Mouse (Mus musculus) forebrain, embryonic 14.5 days (tissue): ENCODE data around the gene Megf8. TPM values are rescaled to one million over a fixed set of nuclear protein-coding genes. Genes with fewer than 3 reads are reported as not detected.
"Not testable (repeated sequence)": the region's sequence is repeated elsewhere in the genome, so short reads cannot be mapped to it uniquely, and the experiment has no call there.

Experiments
- ATAC-seq: fragments of 200-750 bp; cut with Nextera tagmentation; 2 replicates; pipeline ENCODE4 v1.8.0; 2017; ENCODE audit warnings: mild to moderate bottlenecking, moderate library complexity
- DNase-seq: peaks from one replicate; pipeline ENCODE4 v3.0.0-alpha.2; 2015; ENCODE audit warnings: low spot score
- H3K27ac ChIP-seq: fragments of 300-500 bp; sonication (generic); 2 replicates; pipeline ENCODE4 v1.5.1; 2014; ENCODE audit warnings: low read depth, mild to moderate bottlenecking, control low read depth, low read length, moderate library complexity
- H3K27me3 ChIP-seq: fragments of 300-500 bp; sonication (generic); replicated peaks from 2 replicates; pipeline ENCODE4 v1.6.1; 2014; ENCODE audit warnings: low read length, control low read depth, mixed read lengths; ENCODE audit not compliant: control insufficient read depth, insufficient read depth
- H3K36me3 ChIP-seq: fragments of 300-500 bp; sonication (generic); 2 replicates; pipeline ENCODE4 v1.6.1; 2014; ENCODE audit warnings: low read length, control low read depth; ENCODE audit not compliant: control insufficient read depth, insufficient read depth
- H3K4me1 ChIP-seq: fragments of 300-500 bp; sonication (generic); 2 replicates; pipeline ENCODE4 v1.6.1; 2014; ENCODE audit warnings: antibody characterized with exemption, low read length, control low read depth; ENCODE audit not compliant: control insufficient read depth, insufficient read depth
- H3K4me2 ChIP-seq: fragments of 300-500 bp; sonication (generic); 2 replicates; pipeline ENCODE4 v1.6.1; 2014; ENCODE audit warnings: mild to moderate bottlenecking, control low read depth, low read length
- H3K4me3 ChIP-seq: fragments of 300-500 bp; sonication (generic); 2 replicates; pipeline ENCODE4 v1.5.1; 2014; ENCODE audit warnings: low read depth, low read length, control low read depth
- H3K9ac ChIP-seq: fragments of 300-500 bp; sonication (generic); 2 replicates; pipeline ENCODE4 v1.6.1; 2014; ENCODE audit warnings: mild to moderate bottlenecking, low read length, control low read depth, moderate library complexity
- H3K9me3 ChIP-seq: fragments of 300-500 bp; sonication (generic); replicated peaks from 2 replicates; pipeline ENCODE4 v1.6.1; 2016; ENCODE audit warnings: low read length, control low read depth, mixed read lengths; ENCODE audit not compliant: control insufficient read depth
- WGBS: fragments of 180-500 bp; shearing (Covaris S2); extraction: QIAGEN DNeasy Blood & Tissue Kit; methylation state at CpG from one replicate; pipeline ENCODE4 v1.1.7; 2014; 5-methylcytosine and 5-hydroxymethylcytosine counted together
- polyA plus RNA-seq: library from polyadenylated mRNA; unstranded; fragments of >200 nt; fragmentation: Nextera tagmentation; extraction: Ambion mirVana; gene quantifications from 2 replicates; pipeline ENCODE4 v1.2.1, GENCODE M21; 2014

Megf8 gene
- polyA plus RNA-seq, 1 experiment from 2014 or later, result 13.3 TPM

- Histone ChIP-seq H3K27ac (no peak overlapping the region), H3K4me1 (peaks cover 14% of the 10 kb centered on the region), H3K9me3 (no peaks in the 10 kb centered on the region), H3K27me3 (peaks cover 43% of the 10 kb centered on the region), H3K4me2 (peak overlapping the region; percentile 72), H3K4me3 (peak overlapping the region; percentile 40), H3K36me3 (no peaks in the 10 kb centered on the region), H3K9ac (peak overlapping the region; percentile 58)
- ATAC-seq, result no peak
- DNase-seq, result no peak
- WGBS, result 2% methylated on average over 50 of the region's 51 CpGs
Observed at GRCm38 (mm10) chr7:25314606-25315305, 2.2 kb upstream of the Megf8 start.

- H3K27me3 ChIP-seq, result peaks cover 43% of the 10 kb centered on the region
- WGBS, result under 1% methylated on average over 62 of the region's 69 CpGs
Observed at GRCm38 (mm10) chr7:25315306-25316041, 1.5 kb upstream of the Megf8 start.

DNA sequence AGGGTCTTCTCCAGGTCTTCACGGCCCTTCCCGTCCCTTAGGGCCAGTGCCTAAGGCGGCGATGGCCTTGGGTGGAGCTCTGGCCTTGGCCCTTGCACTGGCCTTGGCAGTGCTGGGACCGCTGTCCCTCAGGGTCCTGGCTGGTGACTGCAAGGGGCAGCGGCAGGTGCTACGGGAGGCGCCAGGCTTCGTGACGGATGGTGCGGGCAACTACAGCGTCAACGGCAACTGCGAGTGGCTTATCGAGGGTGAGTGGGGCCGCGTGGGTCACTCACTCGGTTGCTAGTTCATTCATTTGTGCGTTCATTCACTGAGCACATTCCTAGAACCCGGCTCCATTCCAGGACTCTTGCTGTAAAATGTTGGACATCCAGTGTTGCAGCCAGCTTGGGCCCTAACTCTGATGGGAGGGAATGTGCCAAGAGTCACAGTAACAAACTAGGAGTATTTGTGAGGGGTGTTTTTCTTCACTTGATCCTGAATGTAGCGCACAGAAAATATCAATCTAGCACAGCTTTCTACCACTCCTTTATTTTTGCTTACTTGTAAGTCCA lies 559 bp downstream of the Megf8 start:
- H3K4me2 ChIP-seq, result peak overlapping the region; percentile 98
- ATAC-seq, result no peak
- peaks cover 14% of the 10 kb centered on the region for H3K4me1 ChIP-seq
- H3K9me3 ChIP-seq, result no peaks in the 10 kb centered on the region
- H3K9ac ChIP-seq, result peak overlapping the region; percentile 88
- WGBS, result 14% methylated on average over 21 of the region's 21 CpGs
- H3K27me3 ChIP-seq, result peaks cover 27% of the 10 kb centered on the region
- H3K36me3 ChIP-seq, result no peaks in the 10 kb centered on the region
- no peak for DNase-seq
- H3K27ac ChIP-seq, result peak overlapping the region; percentile 86
- H3K4me3 ChIP-seq, result peak overlapping the region; percentile 57

More at GRCm38 (mm10) chr7:25315306-25316041, 1.5 kb upstream of the Megf8 start:
- H3K36me3 ChIP-seq, result no peaks in the 10 kb centered on the region
- H3K9me3 ChIP-seq, result no peaks in the 10 kb centered on the region
- peak overlapping the region; percentile 72 for H3K4me2 ChIP-seq
- no peak overlapping the region for H3K27ac ChIP-seq
- no peak for DNase-seq
- H3K4me1 ChIP-seq, result peaks cover 14% of the 10 kb centered on the region
- peak overlapping the region; percentile 40 for H3K4me3 ChIP-seq
- no peak for ATAC-seq
- peak overlapping the region; percentile 58 for H3K9ac ChIP-seq

GRCm38 (mm10) chr7:25322058-25322484 lies 5.1 kb downstream of the Megf8 start:
- no peak overlapping the region for H3K4me3 ChIP-seq
- DNase-seq (peak; percentile 37), ATAC-seq (no peak)
- H3K9me3 ChIP-seq, result no peaks in the 10 kb centered on the region
- peak overlapping the region; percentile 17; the same call in 1 of the 2 replicates for H3K9ac ChIP-seq
- H3K36me3 ChIP-seq, result no peaks in the 10 kb centered on the region
- no peak overlapping the region; the same call in 1 of the 2 replicates for H3K27ac ChIP-seq
- H3K4me1 ChIP-seq, result peaks cover 9% of the 10 kb centered on the region; the same call in 1 of the 2 replicates
- WGBS, result 6% methylated on average over 6 of the region's 6 CpGs
- no peaks in the 10 kb centered on the region for H3K27me3 ChIP-seq
- 0 out of 2 replicates have a peak overlapping the region, but pooled peaks have one; percentile 14 for H3K4me2 ChIP-seq

DNA sequence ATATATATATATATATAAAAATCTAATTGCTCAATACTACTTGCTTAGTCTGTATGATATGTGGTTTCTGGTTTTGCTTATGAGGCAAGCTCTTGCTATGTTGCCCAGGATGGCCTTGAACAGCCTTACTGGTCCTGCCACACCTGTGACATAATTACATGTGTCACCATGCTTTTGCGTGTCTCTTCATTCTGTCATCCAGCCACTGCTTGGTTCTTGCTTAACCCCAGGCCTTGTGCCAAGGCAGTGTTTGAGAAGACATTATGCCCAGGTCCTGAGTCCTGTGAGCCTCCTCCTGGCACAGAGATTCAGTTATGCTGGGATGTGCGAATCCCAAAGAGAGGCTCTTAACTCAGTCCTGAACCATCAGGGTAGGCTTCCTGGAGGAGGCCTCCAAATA lies 6.3 kb downstream of the Megf8 start:
- no peak overlapping the region for H3K4me3 ChIP-seq
- H3K4me1 ChIP-seq, result no peaks in the 10 kb centered on the region; the same call in 1 of the 2 replicates
- H3K27me3 ChIP-seq, result no peaks in the 10 kb centered on the region
- H3K9me3 ChIP-seq, result no peaks in the 10 kb centered on the region
- peaks cover 8% of the 10 kb centered on the region; the same call in 1 of the 2 replicates for H3K36me3 ChIP-seq
- no peak for ATAC-seq
- H3K4me2 ChIP-seq, result no peak overlapping the region
- no peak for DNase-seq
- no peak overlapping the region for H3K9ac ChIP-seq
- H3K27ac ChIP-seq, result no peak overlapping the region
- 84% methylated on average over 2 of the region's 2 CpGs for WGBS

DNA sequence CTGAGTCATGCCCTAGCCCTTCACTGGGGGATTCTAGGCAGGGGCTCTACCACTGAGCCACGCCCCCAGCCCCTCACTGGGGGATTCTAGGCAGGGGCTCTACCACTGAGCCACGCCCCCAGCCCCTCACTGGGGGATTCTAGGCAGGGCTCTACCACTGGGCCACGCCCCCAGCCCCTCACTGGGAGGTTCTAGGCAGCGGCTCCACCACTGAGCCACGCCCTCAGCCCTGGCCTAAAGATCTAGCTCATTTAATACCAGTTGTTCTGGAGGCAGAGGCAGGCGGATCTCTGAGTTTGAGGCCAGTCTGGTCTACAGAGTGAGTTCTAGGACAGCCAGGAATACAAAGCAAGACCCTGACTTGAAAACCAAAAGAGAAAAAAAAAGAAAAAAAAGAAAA lies 8.5 kb downstream of the Megf8 start:
- H3K9me3 ChIP-seq, H3K4me3 ChIP-seq, H3K4me1 ChIP-seq, H3K27ac ChIP-seq, DNase-seq, ATAC-seq, H3K9ac ChIP-seq, H3K4me2 ChIP-seq, H3K27me3 ChIP-seq: not testable (repeated sequence)
- 87% methylated on average over 6 of the region's 6 CpGs for WGBS
- H3K36me3 ChIP-seq, result peaks cover 23% of the 10 kb centered on the region

DNA sequence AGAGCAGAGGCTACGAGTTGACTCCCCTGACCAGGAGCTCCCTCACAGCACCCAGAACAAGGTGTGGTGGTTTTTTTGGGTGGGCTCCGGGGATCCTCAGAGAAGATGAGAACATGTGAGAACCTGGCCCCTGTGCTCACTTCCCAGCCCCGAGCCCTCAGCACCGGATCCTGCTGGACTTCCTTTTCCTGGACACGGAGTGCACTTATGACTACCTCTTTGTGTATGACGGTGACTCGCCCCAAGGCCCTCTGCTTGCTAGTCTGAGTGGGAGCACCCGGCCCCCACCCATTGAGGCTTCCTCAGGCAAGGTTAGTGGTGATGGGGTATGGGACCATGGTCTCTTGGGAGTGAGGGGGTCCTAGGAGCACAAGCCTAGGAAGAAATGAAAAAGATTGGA lies 9.3 kb downstream of the Megf8 start:
- DNase-seq (no peak), ATAC-seq (no peak)
- Histone ChIP-seq H3K4me1 (no peaks in the 10 kb centered on the region; the same call in 1 of the 2 replicates), H3K36me3 (peaks cover 31% of the 10 kb centered on the region), H3K9ac (no peak overlapping the region), H3K4me2 (no peak overlapping the region), H3K27ac (no peak overlapping the region), H3K9me3 (no peaks in the 10 kb centered on the region), H3K27me3 (no peaks in the 10 kb centered on the region), H3K4me3 (no peak overlapping the region)
- WGBS, result 95% methylated on average over 8 of the region's 8 CpGs

DNA sequence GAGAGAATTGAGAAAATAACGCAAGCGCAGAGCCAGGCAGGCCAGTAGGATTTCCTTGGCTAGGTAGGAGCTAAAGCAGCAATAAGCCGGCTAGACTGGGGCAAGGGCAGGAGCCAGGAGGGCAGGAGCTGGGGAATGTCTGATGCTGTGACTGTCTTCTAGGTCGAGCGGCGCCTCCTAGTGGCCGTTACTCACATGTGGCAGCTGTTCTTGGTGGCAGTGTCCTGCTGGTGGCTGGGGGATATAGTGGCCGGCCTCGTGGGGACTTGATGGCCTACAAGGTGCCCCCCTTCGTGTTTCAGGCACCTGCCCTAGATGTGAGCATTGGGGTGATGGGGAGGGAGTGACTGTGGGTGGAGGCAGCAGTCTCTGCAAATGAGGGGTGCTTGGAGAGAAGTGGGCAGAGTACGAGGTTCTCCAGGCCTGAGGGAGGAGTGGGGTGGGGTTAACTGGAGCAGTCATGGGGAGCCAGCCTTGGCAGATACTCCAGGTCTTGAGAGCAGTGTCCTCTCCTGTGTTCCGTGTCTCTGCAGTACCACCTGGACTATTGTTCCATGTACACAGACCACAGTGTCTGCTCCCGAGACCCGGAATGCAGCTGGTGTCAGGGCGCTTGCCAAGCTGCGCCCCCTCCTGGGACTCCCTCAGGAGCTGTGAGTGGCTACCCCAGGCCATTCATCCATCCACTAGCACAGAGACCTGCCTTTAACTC lies 16.8 kb downstream of the Megf8 start:
- ATAC-seq (peak; percentile 57; the same call in 1 of the 2 replicates), DNase-seq (peak; percentile 75)
- Histone ChIP-seq H3K4me1 (no peaks in the 10 kb centered on the region), H3K36me3 (peaks cover 63% of the 10 kb centered on the region), H3K4me3 (no peak overlapping the region), H3K27ac (no peak overlapping the region), H3K4me2 (no peak overlapping the region), H3K27me3 (no peaks in the 10 kb centered on the region), H3K9ac (no peak overlapping the region), H3K9me3 (no peaks in the 10 kb centered on the region)
- WGBS, result 42% methylated on average over 16 of the region's 16 CpGs
